Mouse (Mus musculus) brown adipose tissue, adult 24 weeks (tissue): ENCODE measurements around the gene Trappc6b. TPM values are rescaled to one million over a fixed set of nuclear protein-coding genes. Genes with fewer than 3 reads are reported as not detected.

Source experiments
- H3K27ac ChIP-seq: fragments of 200-500 bp; replicated peaks from 2 replicates; pipeline ENCODE4 v1.5.1; 2012; ENCODE audit warnings: low read depth, mild to moderate bottlenecking, low read length
- H3K4me1 ChIP-seq: fragments of 200-500 bp; 2 replicates; pipeline ENCODE4 v1.6.1; 2012; ENCODE audit warnings: low read length, mixed read lengths; ENCODE audit not compliant: control insufficient read depth, insufficient read depth, insufficient read length
- H3K4me3 ChIP-seq: fragments of 200-500 bp; 2 replicates; pipeline ENCODE4 v1.5.1; 2012; ENCODE audit warnings: low read depth, mild to moderate bottlenecking, low read length, moderate library complexity; ENCODE audit not compliant: insufficient read depth
- polyA plus RNA-seq: library from polyadenylated mRNA; stranded (reverse); fragments of >200 nt; gene quantifications from 2 replicates; pipeline ENCODE4 v1.2.4, GENCODE M21; 2012; ENCODE audit not compliant: missing spikeins, insufficient read depth, insufficient read length

The Trappc6b gene
- polyA plus RNA-seq, 1 experiment = 120 TPM

GRCm38 (mm10) chr12:59019891-59020290, 41.4 kb downstream of the Trappc6b start:
- no peak overlapping the region for H3K4me3 ChIP-seq
- H3K4me1 ChIP-seq = no peaks in the 10 kb centered on the region
- no peak overlapping the region for H3K27ac ChIP-seq

- no peak overlapping the region for H3K4me3 ChIP-seq
- no peak overlapping the region for H3K27ac ChIP-seq
These were observed 43.3 kb downstream of the Trappc6b start for GRCm38 (mm10) chr12:59017970-59018369.

GRCm38 (mm10) chr12:59013234-59013633, 48.0 kb downstream of the Trappc6b start, which contains the start of gene Gemin2:
Gene Gemin2 (plus strand): TSS chr12:59013393.
- Histone ChIP-seq H3K27ac (peak within 1 kb of the TSS; percentile 79), H3K4me1 (no peaks in the 10 kb centered on the region)

More at GRCm38 (mm10) chr12:59017970-59018369, 43.3 kb downstream of the Trappc6b start:
- H3K4me1 ChIP-seq = no peaks in the 10 kb centered on the region

GRCm38 (mm10) chr12:59012710-59013091, 48.6 kb downstream of the Trappc6b start:
- H3K4me3 ChIP-seq = peak overlapping the region; percentile 98
- no peaks in the 10 kb centered on the region for H3K4me1 ChIP-seq
- peak overlapping the region; percentile 79 for H3K27ac ChIP-seq

More at GRCm38 (mm10) chr12:59013234-59013633, 48.0 kb downstream of the Trappc6b start, which contains the start of gene Gemin2:
- peak within 1 kb of the TSS; percentile 98 for H3K4me3 ChIP-seq

- peak within 1 kb of the TSS; percentile 79 for H3K27ac ChIP-seq
- no peaks in the 10 kb centered on the region for H3K4me1 ChIP-seq
- H3K4me3 ChIP-seq = peak within 1 kb of the TSS; percentile 98
These were observed 49.2 kb downstream of the Trappc6b start, which contains the start of gene Sec23a for GRCm38 (mm10) chr12:59011844-59012709. Gene Sec23a (minus strand): TSS chr12:59012017.

- Histone ChIP-seq H3K27ac (peak overlapping the region; percentile 67), H3K4me3 (peak overlapping the region; percentile 84), H3K4me1 (no peaks in the 10 kb centered on the region)
These were observed 49.9 kb downstream of the Trappc6b start for GRCm38 (mm10) chr12:59011275-59011843.

- Histone ChIP-seq H3K27ac (no peak overlapping the region), H3K4me3 (peak overlapping the region; percentile 21; the same call in 1 of the 2 replicates), H3K4me1 (no peaks in the 10 kb centered on the region)
These were observed 50.8 kb downstream of the Trappc6b start for GRCm38 (mm10) chr12:59010482-59010881.

Other genes starting within 250 kb of the Trappc6b start
- 15.7 and 16.2 TPM in 2 replicates for gene Sec23a, start 49.5 kb downstream of the Trappc6b start, polyA plus RNA-seq
- 5.0 and 5.6 TPM in 2 replicates for gene Gemin2, start 48.1 kb downstream of the Trappc6b start, polyA plus RNA-seq
- gene Pnn, start 5.4 kb upstream of the Trappc6b start, polyA plus RNA-seq = 28.1 and 30.3 TPM in 2 replicates
- gene Mia2, start 34.3 kb upstream of the Trappc6b start, polyA plus RNA-seq = 60.2 and 62.5 TPM in 2 replicates
- 20.3 and 30.0 TPM in 2 replicates for gene Fbxo33, start 158.3 kb upstream of the Trappc6b start, polyA plus RNA-seq